Mouse (Mus musculus) liver, embryonic 14.5 days (tissue): ENCODE results near the gene Epc2. TPM values are rescaled to one million over a fixed set of nuclear protein-coding genes. Genes with fewer than 3 reads are reported as not detected.

ENCODE experiments used
- ATAC-seq: fragments of 200-750 bp; cut with Nextera tagmentation; 2 replicates; pipeline ENCODE4 v1.8.0; 2017; ENCODE audit warnings: moderate number of reproducible peaks, mild to moderate bottlenecking, moderate library complexity; ENCODE audit not compliant: insufficient read depth
- DNase-seq, 3 experiments: peaks; one replicate each; pipeline ENCODE4 v3.0.0-alpha.2; 2012 to 2013; ENCODE audit warnings: low read depth in 3 of 3, low spot score in 3 of 3
- H3K27ac ChIP-seq: fragments of 300-500 bp; sonication (generic); 2 replicates; pipeline ENCODE4 v1.5.1; 2014; ENCODE audit warnings: moderate library complexity, mild to moderate bottlenecking, control low read depth, inconsistent platforms
- H3K27me3 ChIP-seq: fragments of 300-500 bp; sonication (generic); 2 replicates; pipeline ENCODE4 v1.6.1; 2014; ENCODE audit warnings: mild to moderate bottlenecking, low read length, moderate library complexity; ENCODE audit not compliant: control insufficient read depth, insufficient read depth
- H3K36me3 ChIP-seq: fragments of 300-500 bp; sonication (generic); replicated peaks from 2 replicates; pipeline ENCODE4 v1.6.1; 2014; ENCODE audit warnings: low read depth; ENCODE audit not compliant: control insufficient read depth, insufficient read depth
- H3K4me1 ChIP-seq, 2 experiments: fragments of 200-500 bp in 1 of 2; fragments of 300-500 bp in 1 of 2; sonication (generic) in 1 of 2; replicated peaks; 2 replicates each; pipeline ENCODE4 v1.6.1; 2012 to 2014; ENCODE audit warnings: antibody characterized with exemption in 1 of 2, inconsistent platforms in 1 of 2, low read length in 1 of 2; ENCODE audit not compliant: control insufficient read depth in 2 of 2, insufficient read depth in 2 of 2
- H3K4me2 ChIP-seq: fragments of 300-500 bp; sonication (generic); 2 replicates; pipeline ENCODE4 v1.6.1; 2014; ENCODE audit warnings: low read depth, mild to moderate bottlenecking, control low read depth, moderate library complexity
- H3K4me3 ChIP-seq, 2 experiments: fragments of 200-500 bp in 1 of 2; fragments of 300-500 bp in 1 of 2; sonication (generic) in 1 of 2; 2 replicates each; pipeline ENCODE4 v1.5.1; 2012 to 2014; ENCODE audit warnings: low read depth in 2 of 2, low read length in 2 of 2, mild to moderate bottlenecking in 2 of 2, control low read depth in 1 of 2, inconsistent platforms in 1 of 2, moderate library complexity in 1 of 2; ENCODE audit not compliant: insufficient read depth in 1 of 2
- H3K9ac ChIP-seq: fragments of 300-500 bp; sonication (generic); replicated peaks from 2 replicates; pipeline ENCODE4 v1.6.1; 2014; ENCODE audit warnings: mild to moderate bottlenecking, control low read depth, moderate library complexity
- H3K9me3 ChIP-seq: fragments of 300-500 bp; sonication (generic); 2 replicates; pipeline ENCODE4 v1.6.1; 2016; ENCODE audit warnings: low read length, mixed read lengths; ENCODE audit not compliant: control insufficient read depth
- CTCF ChIP-seq: IDR thresholded peaks from 2 replicates; pipeline ENCODE4 v1.5.1; 2016; ENCODE audit warnings: antibody characterized with exemption, low read depth, control low read depth
- EP300 ChIP-seq: IDR thresholded peaks from 2 replicates; pipeline ENCODE4 v1.6.1; 2016; ENCODE audit warnings: antibody characterized with exemption, low read depth
- WGBS: fragments of 180-500 bp; shearing (Covaris S2); extraction: QIAGEN DNeasy Blood & Tissue Kit; methylation state at CpG from one replicate; pipeline ENCODE4 v1.1.7; 2014; ENCODE audit not compliant: insufficient replicate concordance; 5-methylcytosine and 5-hydroxymethylcytosine counted together
- polyA plus RNA-seq, 2 experiments: library from polyadenylated mRNA; depleted of rRNA in 1 of 2; stranded (reverse) in 1 of 2; unstranded in 1 of 2; fragments of >200 nt; fragmentation: Nextera tagmentation in 1 of 2; extraction: Ambion mirVana in 1 of 2; gene quantifications; 2 replicates each; pipeline versions ENCODE4 v1.2.1 to v1.2.3; 2012 to 2014

The Epc2 gene
- polyA plus RNA-seq, 2 experiments: 1.9 to 4.2 TPM

GRCm38 (mm10) chr2:49431015-49431414 lies 20.3 kb upstream of the Epc2 start:
- ATAC-seq: no peak
- no peaks in the 10 kb centered on the region for H3K9me3 ChIP-seq
- H3K4me3 ChIP-seq: no peak overlapping the region
- no peak overlapping the region for H3K4me2 ChIP-seq
- H3K9ac ChIP-seq: no peak overlapping the region
- DNase-seq: no peak
- WGBS: 59% methylated on average over 1 of the region's 1 CpGs
- H3K27me3 ChIP-seq: no peaks in the 10 kb centered on the region
- TF ChIP-seq EP300 (no peak), CTCF (no peak)
- H3K4me1 ChIP-seq: no peaks in the 10 kb centered on the region
- no peaks in the 10 kb centered on the region for H3K36me3 ChIP-seq
- H3K27ac ChIP-seq: no peak overlapping the region

GRCm38 (mm10) chr2:49433211-49433610 lies 18.1 kb upstream of the Epc2 start:
- Histone ChIP-seq H3K9me3 (no peaks in the 10 kb centered on the region), H3K27me3 (no peaks in the 10 kb centered on the region), H3K4me3 (no peak overlapping the region), H3K9ac (no peak overlapping the region), H3K36me3 (no peaks in the 10 kb centered on the region), H3K27ac (no peak overlapping the region), H3K4me2 (no peak overlapping the region), H3K4me1 (no peaks in the 10 kb centered on the region)
- DNase-seq (no peak), ATAC-seq (no peak)
- 78% methylated on average over 9 of the region's 9 CpGs for WGBS
- TF ChIP-seq CTCF (no peak), EP300 (no peak)

- ATAC-seq (no peak), DNase-seq (no peak)
- Histone ChIP-seq H3K36me3 (no peaks in the 10 kb centered on the region), H3K27ac (no peak overlapping the region), H3K9me3 (no peaks in the 10 kb centered on the region), H3K27me3 (no peaks in the 10 kb centered on the region; the same call in none of the 2 replicates), H3K4me1 (no peaks in the 10 kb centered on the region), H3K4me2 (no peak overlapping the region), H3K4me3 (no peak overlapping the region), H3K9ac (no peak overlapping the region)
- TF ChIP-seq CTCF: 0 out of 2 replicates have a peak, but pooled peaks have one; percentile 6
- TF ChIP-seq EP300: no peak
- 41% methylated on average over 2 of the region's 2 CpGs for WGBS
These were observed 5.0 kb upstream of the Epc2 start for GRCm38 (mm10) chr2:49446238-49446637.

DNA sequence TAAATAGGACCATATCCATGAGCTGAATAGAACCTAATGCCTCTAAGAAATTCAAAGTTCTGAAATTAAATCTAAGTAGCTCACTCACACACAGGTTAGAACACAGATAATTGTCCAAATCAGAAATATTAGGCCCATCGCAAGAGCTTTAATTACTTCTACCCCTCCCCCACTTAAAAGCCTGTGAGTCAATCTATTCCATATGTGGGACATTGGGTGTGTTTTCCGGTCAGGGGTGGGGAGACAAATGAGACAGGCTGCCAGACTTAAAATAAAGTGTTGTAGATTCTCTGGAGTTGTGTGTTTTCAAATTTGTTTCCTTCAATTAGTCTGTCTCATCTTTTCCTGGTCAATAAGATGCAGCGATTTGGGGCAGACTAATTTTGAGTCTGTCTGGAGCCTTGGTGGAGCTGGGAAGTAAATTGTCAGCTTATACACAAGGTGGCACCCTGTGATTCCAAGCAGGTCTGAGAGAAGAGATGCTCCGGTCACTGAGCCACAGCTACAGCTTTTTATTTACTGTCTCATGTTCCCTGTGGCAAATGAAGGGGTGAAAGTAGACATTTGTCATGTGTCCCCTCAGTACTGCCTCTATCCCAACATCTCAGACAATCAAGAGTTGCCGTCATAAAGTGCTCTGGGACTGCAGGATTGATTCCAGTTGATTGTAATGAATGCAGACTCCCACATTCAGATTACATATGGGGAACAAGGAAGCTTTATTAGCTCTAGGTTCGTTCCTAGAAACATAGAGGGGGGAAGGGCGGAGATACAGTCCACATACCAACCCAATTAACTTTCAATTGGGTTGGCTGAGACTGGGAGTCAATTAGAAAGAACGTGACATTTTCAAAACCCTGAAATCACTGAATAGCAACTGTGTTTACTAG lies 3.5 kb upstream of the Epc2 start:
- H3K4me1 ChIP-seq: no peaks in the 10 kb centered on the region
- H3K27me3 ChIP-seq: no peaks in the 10 kb centered on the region; the same call in none of the 2 replicates
- H3K4me3 ChIP-seq: no peak overlapping the region
- H3K36me3 ChIP-seq: no peaks in the 10 kb centered on the region
- 58% methylated on average over 8 of the region's 8 CpGs for WGBS
- H3K9ac ChIP-seq: no peak overlapping the region
- TF ChIP-seq EP300 (no peak), CTCF (no peak)
- H3K9me3 ChIP-seq: no peaks in the 10 kb centered on the region
- H3K4me2 ChIP-seq: no peak overlapping the region
- no peak for DNase-seq
- no peak for ATAC-seq
- H3K27ac ChIP-seq: no peak overlapping the region

GRCm38 (mm10) chr2:49450467-49450866 lies 819 bp upstream of the Epc2 start:
- H3K9ac ChIP-seq: peak overlapping the region; percentile 95
- no peak for ATAC-seq
- H3K4me3 ChIP-seq: peak overlapping the region; percentile 69 to 92
- H3K9me3 ChIP-seq: no peaks in the 10 kb centered on the region
- no peak for DNase-seq
- TF ChIP-seq CTCF: no peak
- TF ChIP-seq EP300: no peak
- H3K36me3 ChIP-seq: no peaks in the 10 kb centered on the region
- H3K27me3 ChIP-seq: no peaks in the 10 kb centered on the region; the same call in none of the 2 replicates
- WGBS: 19% methylated on average over 4 of the region's 4 CpGs
- H3K27ac ChIP-seq: no peak overlapping the region
- H3K4me1 ChIP-seq: peaks cover 0 to 6% of the 10 kb centered on the region in 2 experiments; a peak in 3 of 4 replicates
- peak overlapping the region; percentile 94 for H3K4me2 ChIP-seq
